Mouse (Mus musculus): Measurements from ENCODE around the gene Pdzd2. TPM values are rescaled to one million over a fixed set of nuclear protein-coding genes. Genes with fewer than 3 reads are reported as not detected.

Gene Pdzd2
- polyA plus RNA-seq, 1 experiment from 2014 or later, result 6.3 TPM

DNA sequence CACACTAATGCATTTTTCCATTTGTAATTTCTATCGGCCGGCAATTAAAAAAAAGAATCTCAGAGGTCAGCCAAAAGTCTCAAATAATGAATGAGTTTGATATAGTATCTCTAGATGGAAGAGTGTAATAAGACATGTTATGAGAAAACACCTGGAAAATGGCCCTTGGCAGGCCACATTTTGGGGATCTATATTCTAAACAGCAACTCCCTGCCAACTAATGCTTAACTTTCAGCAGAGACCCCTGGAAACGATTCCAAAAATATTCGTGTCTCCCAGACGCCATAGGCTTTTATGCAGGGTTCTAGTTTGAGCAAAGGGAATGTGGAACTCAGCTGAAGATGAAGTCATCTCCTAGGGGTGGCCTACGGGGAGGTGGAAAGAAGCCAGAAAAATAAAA, 197.4 kb downstream of the Pdzd2 start:
- DNase-seq (ENCODE audit: low spot score), result no peak

DNA sequence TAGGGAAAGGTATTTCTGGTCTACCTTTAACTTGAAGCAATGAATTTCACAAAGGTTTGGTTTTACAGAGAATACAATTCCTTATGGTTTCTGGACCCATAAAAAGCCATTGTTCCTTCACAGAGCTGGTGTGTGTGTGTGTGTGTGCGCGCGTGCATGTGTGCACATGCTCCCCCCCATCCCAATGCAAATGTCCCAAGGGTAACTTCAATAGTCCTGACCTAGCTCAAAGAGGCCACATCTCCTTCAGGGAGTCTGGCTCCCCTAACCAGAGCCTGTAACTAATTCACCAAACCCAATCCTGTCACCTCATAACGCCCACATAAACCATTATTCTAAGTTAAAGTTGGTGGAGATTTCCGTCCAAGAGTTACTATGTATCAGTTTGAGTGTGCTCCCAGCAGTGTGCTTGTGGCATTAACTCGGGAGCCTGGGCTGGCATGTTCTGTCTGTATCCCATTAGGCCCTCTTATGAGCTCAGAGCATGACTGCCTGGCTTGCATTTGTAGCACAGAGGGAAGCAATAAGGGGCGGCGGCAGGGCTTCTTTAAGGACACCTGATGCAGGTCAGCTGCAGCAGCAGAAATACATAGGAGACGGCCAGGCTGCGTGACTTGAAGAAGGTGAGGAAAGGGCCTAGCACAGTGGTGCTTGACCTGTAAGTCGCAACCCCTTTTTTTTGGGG, 200.0 kb downstream of the Pdzd2 start:
- DNase-seq (ENCODE audit: low spot score), result no peak

DNA sequence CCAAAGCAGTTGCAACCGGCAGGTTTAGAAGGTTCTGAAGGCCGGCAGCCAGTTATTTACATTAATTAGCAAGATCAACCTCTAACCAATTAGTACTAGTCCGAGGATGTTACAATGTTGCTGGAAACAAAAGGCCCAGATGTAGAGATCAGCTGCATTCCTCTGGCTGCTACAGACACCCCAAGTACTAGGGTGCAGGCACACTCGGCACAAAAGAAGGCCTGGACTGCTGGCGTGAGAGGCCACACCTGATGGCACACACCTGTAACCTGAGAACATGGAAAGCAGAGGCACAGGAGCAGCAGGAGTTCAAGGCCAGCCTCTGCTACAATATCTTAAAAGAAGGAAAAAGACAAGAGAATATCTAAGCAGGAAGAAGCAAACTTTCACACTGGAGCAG, 206.5 kb downstream of the Pdzd2 start:
- no peak for DNase-seq (ENCODE audit: low spot score)

DNA sequence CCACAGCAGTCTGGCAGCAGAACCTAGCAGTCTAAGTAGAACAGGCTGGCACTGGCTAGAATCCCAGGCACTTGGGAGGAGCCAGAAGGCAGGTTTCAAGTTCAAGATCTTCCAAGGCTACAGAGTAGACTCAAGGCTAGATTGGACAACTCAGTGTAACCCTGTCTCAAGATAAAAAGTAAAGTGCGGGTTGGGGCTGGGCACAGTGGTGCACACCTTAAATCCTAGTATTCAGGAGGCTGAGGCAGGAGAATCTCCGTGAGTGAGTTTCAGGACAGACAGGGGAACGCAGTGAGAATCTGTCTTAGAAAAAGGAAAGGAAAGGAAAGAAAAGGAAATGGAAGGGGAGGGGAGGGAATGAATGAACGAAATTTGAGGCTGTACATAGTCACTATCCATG, 207.2 kb downstream of the Pdzd2 start:
- DNase-seq (ENCODE audit: low spot score), result no peak

DNA sequence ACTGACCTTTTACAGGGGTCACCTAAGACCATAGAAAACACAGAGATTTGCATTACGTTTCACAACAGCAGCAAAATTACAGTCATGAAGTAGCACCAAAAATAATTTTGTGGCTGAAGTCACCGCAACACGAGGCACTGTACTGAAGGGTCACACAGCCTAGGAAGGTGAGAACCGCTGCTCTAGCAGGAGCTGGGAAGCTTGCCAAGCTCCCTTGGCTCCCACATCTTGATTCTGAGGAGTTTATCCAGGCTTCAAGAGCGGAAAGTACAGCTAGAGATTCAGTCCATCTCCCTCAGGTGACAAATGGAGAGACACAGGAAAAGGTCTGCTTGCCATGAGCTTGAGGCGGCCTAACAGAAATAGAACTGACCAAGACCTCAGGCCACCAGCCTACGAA, 216.9 kb downstream of the Pdzd2 start:
- no peak for DNase-seq (ENCODE audit: low spot score)

DNA sequence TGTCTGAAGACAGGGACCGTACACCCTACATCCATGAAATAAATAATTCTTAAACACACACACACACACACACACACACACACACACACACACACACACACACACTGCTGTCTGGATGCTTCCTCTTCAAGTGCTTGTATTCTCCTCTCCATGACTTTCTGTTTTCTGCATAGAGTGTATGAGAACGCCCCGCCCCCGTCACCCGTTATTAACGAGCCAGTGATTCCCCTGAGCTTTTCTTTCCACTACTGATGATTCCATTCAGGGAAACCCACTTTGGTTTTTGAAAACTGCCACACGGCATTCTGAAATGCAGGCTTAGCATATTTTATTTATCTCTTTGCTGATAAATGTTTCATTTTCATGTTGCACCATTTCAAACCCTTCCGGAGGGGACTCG, 219.4 kb downstream of the Pdzd2 start:
- no peak for DNase-seq (ENCODE audit: low spot score)

DNA sequence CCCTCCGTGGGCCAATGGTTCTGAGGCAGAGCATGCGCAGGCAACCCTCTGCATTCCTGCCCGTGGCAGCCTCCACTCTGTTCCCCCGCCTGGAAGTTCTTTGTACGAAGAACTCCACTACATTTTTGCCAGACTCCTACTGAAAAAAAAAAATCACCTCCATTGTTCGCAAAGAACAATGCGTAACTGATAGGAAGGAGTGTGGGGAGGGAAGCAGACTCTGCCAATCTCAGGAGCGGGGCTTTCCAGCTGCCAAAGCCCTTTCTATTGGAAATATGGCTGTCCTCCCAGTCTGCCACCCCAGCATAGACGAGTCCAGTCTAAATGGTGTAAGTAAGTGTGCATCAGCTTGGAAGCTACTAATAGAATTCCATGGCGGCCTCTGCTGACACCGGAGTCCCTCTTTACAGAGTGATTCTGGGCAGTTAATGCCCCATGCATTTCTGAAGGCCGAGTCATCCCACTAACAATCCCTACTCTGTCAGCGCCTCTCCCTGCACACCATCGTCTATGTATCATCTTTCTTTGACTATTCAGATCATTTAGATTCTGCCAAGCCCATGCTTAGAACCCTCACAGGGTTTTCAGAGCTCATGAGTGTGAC, 221.3 kb downstream of the Pdzd2 start:
- DNase-seq (ENCODE audit: low spot score), result no peak

DNA sequence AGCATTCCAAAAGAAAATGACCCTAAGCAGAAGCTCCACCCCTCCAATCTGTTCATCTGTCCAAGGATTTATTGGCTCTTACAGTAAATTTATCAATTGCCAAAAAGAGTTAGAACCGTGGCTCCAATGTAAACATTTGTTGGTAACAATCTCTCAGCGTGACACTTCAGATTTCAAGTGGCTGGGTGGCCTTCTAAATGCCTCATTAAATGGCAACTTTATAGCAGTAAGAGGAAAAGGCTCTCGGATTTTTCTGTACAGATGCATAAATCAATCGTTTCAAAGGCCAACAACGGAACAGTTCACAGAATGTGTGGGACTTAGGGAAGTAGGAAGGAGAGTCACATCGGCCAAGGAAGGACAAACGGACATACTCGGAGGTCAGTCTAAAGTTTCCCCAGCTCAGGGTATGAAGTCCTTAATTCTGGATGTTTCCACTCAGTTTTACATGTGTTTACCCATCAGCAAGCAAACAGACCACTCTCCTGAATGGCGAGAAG, 222.4 kb downstream of the Pdzd2 start:
- DNase-seq (ENCODE audit: low spot score), result no peak

DNA sequence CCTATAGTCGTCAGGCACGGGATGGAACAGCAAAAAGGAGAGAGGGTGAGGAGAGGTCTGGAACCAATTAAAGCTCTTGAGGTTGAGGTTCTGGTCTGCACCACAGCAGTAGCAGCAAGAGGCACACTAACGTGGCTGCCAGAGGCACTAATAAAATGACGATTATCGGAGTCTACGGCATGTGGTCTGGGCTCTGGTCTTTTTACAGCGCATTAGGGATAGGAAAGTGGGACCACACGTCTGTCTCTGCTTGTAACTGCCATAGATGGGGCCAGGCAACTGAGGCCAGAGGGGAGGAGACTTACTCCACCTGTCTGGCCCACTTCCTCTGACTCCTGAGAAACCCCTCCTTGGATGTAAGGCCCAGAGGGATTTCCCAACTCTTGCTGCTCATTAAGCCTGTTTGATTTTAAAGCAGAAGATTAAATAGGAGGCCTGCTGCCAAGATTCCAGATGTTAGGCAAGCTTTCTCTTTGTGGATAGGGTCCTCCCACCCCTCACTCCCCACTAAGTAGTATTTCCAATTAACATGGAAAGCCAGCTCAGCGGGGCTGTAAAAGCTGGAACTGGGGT, 224.4 kb downstream of the Pdzd2 start:
- DNase-seq (ENCODE audit: low spot score), result no peak

DNA sequence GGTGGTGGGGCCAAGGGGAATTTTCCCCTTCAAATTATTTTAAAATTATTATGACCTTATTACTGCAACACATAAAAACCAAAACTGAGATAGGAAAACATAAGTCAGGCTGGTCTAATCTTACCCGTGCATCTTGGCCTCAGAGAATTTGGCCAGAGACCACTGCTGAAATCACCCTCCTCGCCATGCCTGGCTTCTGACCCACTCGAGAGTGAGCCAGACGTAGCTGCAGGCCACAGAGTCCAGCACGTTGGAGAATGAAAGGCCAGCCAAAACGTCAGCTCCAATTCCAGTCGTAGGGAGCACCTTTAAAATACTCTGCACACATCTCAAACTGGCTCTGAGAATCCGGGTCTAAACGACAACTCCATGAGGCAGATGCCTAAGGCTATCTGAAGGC, 226.2 kb downstream of the Pdzd2 start:
- no peak for DNase-seq (ENCODE audit: low spot score)

DNA sequence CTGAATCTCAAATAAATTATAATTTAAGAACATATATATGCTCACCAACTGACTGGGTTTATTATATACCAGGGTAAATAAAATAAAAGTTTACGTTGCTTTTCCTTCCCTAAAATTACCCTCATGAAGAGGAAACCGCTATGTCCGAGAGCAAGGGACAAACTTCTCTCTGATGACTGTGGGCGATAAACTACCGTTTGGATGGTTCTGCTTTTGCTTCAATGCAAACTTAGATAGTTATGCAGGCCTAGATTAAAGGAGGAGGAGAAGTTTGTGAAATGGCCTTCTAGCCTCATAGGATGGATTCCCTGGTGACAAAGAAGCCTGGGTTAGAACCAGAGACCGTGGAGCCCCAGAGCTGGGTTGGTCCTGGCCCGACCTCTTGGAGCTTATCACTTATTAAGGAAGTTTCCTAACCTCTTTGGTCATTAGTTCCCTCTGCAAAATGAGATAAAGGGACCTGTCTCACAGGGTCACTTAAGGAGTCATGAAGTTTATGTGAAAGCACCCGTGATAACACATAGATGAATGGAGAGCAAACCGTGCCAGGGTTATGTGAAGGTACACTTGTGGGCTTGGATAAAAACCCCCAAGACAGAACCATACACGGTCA, 230.9 kb downstream of the Pdzd2 start:
- DNase-seq (ENCODE audit: low spot score), result no peak

DNA sequence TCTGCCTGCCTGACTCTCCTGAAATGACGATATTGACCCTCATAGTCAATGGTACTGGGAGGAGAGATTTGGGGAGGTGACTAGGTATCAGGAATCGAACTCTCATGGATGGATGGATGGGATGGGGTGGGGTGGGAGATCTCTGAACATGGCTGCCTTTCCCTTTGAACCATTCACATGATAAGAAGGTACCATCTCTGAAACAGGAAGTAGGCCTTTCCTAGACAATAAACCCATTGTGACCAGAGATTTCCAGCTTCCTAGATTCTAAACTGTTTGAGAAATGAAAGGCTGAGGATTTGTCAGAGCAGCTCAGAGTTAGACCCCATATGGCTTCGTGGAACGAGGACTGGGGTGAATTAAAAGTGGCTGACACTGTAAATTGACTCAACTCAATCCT, 232.2 kb downstream of the Pdzd2 start:
- DNase-seq (ENCODE audit: low spot score), result no peak

DNA sequence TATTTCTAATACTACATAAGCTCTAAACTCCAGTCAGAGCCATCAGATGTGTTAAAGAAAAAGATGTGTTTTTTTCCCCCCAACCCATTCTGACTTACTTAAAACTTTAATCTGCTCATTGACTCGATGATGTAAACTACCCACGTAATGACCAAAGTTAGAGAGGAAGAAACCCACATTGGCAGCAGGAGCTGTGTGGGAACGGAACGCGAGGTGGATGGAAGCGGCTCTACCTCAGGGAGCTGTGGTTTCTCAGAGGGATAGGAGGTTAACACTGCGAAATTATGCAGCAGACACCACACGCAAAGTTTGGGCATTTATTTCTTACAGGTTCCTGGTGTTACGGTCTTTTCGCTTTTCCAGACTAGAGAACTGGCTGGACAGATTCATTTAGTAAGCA, 233.2 kb downstream of the Pdzd2 start:
- DNase-seq (ENCODE audit: low spot score), result no peak

DNA sequence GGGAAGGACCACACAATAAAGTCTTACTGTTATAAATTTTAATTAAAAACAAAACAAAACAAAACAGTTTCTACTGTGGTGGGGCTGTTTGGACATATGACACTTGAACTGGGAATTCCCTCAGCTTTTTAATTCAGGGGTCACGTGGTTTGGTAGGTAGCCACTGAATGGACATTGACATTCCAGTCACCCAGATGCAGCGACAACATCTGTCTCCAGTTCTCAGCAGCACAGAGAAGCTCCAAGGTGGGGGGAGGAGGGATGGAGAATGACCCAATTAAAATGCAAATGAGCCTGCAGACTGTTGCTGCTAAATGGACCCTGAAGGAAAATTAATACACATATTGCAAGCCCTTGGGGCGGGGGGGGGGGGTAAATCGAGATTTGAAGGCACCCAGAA, 233.6 kb downstream of the Pdzd2 start:
- DNase-seq (ENCODE audit: low spot score), result no peak

DNA sequence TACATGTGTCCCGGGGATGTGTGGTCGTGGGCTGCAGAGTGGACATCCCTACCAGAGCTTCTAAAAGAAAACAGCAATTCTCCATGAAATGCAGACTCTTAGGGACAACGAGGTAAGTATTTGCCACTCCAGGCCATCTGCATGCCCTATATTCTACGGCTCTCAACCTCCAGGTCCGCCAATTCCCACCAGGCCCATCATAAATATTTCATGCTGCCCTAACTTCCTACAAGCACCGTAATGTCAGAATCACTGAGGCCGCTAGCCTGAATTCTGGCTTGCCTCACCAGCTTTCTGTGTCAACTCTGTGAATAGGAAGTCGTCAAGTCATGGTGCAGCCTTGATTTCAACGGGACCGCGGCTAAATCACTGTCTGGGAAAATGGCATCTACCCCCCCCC, 234.2 kb downstream of the Pdzd2 start:
- no peak for DNase-seq (ENCODE audit: low spot score)

DNA sequence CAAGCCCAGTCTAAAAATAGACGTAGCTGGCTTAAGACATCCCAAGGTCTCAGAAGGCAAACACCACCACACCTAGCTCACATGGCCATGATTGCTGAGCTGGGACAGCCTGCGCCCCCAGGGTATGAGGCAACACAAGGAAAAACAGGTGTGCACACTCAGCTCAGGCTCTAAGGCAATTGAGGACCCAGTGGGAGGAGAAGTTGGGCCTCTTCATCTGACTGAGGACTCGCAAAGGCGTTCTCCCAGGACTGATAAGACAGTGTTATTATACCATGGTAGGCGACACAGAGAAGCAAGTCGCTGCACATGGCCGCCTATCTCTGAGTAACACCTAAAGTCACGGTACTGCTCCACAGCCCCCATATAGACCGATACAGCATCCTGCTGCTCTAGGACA, 235.8 kb downstream of the Pdzd2 start:
- no peak for DNase-seq (ENCODE audit: low spot score)

DNA sequence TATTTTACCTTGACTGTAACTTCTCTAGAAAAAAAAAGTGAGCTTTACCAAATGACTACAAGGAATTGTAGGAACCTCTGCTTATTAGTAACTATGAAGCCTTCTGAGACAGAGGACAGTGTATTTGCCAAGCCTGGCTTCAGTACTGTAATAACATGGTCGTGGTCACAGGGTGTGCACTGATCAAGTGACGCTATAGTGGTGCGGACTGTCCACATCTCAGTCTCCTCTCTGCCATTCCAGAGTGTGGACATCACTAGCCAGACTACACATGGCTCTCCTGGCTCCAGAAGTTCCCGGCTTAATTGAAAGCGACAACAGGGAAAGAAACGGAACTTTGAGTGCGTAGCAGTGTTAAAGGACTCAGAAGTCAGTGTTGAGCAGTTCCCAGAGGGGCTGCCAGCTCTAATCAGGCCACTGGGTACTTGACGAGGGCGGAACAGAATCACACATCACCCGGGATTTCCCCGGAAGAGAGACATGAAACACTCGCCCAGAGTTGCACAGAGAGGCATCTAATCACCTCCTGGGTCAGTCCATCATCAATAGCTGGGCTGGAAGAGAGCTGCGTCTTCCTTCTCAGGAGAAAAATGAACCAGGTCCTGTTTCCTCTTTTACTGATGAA, 237.7 kb downstream of the Pdzd2 start:
- no peak for DNase-seq (ENCODE audit: low spot score)

DNA sequence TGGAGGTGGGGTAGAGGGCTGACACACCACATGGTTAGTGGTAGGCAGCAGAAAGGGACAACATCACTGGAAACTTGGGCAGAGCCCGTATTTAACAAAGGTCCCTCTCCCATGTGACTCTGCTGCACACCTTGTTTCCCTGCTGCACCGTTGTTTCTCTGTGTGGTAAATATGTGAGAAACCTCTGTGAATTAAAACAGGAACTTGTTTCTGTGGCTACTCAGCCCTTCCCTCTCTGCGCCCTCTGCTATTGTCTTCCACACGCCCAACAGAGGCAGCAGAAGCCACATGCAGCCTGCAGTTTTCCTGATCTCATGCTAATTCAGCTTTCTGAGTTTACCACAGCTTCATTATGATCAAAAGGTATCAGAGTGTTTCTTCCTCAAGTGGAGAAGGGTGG, 239.1 kb downstream of the Pdzd2 start:
- DNase-seq (ENCODE audit: low spot score), result peak; percentile 10

DNA sequence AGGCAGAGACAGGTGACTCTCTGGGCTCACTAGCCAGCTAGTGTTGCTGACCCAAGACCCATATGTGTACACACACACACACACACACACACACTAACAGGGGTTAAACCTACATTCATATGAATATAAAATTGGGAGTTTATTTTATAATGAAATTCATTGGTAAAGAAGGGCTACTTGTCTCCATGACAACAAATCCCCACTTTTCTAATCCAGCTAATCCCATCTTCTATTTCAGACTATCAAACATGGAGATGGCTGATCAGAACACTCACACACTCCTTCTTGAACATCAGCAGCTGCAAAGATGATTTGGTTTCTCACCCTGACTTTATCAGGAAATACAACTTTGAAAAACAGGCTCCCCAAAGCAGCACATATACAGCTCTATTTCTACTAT, 245.6 kb downstream of the Pdzd2 start:
- no peak for DNase-seq (ENCODE audit: low spot score)

DNA sequence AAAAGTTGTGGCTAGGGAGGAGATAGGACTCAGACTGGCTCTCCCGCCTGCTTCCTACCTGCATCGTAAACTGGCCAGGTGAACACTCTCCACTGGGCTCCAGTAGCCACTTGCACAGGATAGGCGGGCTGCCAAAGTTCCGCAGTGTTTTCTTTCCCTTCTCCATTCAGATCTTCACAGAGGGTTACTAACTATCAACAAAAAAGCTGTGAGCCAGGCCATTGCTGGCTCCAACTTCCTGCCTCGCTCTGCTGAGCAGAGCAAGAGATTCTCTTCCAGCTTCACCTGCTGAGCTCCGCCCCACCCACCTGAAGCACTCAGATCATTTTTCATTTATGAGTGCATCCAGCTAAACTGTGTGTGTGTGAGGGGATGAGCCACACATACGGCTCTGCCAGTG, 246.5 kb downstream of the Pdzd2 start:
- DNase-seq (ENCODE audit: low spot score), result no peak

DNA sequence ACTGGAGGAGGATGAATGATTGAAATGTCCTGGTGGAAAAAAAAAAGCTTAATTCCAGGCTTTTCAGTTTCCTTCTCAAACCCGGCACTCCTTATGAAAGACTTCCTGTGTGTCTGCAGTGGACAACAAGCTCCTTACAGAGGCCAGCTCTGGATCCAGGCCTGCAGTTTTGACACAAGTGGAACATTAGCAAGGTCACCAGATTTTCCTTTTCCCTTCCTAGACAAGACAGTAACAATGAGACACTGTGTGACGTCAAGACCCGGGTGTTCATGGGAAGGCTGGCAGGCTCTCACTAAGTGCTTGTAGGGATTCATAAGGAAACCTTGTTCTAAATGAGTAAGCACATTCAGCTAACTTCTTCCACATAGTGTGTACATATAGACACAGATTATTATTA, 248.8 kb downstream of the Pdzd2 start:
- no peak for DNase-seq (ENCODE audit: low spot score)

DNA sequence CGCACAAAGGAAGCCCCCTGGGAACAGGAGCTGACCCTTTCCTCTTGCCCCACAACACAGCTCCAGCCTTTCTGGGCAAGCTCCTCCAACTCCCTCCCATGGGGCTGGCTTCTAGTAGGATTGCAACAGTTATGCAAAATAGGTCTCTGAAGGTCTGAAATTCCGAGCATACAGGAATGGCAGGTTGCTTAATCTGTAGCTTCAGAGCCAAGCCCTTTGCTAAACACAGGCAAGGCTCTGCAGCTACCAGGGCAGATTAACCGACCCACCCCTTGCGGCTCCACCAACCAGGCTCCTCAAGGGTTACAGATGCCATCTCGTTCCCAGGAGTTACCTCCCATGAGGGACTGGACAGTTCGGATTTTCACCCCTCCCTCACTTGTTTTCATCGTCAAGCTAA, 249.2 kb downstream of the Pdzd2 start:
- DNase-seq (ENCODE audit: low spot score), result no peak
